Mouse (Mus musculus) kidney, adult 18-20 months (tissue): ENCODE results near the gene Baiap3.
"Not testable (repeated sequence)": the region's sequence is repeated elsewhere in the genome, so short reads cannot be mapped to it uniquely, and the experiment has no call there.

ENCODE experiments used
- DNase-seq: peaks from one replicate; pipeline ENCODE4 v3.0.0; 2021

Gene Baiap3

DNA sequence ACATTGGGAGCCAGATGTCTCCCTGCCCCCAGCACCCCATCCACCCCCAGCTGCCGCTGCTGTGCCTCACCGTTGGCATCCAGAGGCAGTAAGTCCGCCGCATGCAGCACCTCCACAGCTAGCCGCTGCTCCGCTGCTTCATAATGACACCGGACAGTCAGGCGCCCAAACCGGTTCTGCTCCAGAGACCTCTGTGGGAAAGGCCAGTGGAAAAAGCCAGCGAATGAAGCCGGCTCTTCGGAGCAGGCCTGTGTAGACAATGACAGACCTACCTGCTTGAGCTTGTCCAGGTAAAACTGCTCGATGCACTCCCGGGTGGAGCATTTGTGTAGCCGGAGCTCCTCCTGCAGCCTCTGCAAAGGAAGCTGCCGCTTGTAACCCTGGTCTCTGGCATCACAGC, 11.9 kb downstream of the Baiap3 start:
- DNase-seq, result no peak

DNA sequence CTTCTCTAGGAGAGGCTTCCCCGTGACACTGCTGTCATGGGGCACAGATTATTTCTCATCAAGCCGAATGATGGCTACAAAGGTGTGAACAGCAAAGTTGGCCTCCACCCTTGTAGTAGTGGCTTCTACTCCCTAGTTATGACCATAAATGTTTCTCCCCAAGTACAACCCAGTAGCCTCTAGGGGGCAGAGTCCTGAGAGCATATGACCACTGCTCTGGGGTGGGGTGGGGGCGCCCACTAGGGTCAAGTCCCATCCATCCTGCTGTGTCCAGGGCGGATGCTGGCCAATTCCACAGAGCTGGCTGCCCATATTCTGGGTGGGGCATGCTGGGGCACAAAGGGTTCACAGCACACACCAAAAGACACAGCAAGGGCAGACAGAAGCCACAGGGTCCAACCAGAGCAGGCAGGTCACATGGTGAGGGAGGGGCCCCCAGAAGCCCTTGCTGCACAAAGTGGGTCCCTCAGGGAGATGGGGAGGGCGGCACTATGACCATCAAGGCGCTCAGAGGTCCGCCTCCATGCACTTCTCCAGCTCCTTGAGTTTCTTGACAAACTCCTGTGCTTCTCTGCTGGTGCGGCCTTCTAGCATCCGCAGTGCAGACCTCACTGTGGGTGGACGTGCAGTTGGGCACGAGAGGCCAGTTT, 12.9 kb downstream of the Baiap3 start:
- no peak for DNase-seq

DNA sequence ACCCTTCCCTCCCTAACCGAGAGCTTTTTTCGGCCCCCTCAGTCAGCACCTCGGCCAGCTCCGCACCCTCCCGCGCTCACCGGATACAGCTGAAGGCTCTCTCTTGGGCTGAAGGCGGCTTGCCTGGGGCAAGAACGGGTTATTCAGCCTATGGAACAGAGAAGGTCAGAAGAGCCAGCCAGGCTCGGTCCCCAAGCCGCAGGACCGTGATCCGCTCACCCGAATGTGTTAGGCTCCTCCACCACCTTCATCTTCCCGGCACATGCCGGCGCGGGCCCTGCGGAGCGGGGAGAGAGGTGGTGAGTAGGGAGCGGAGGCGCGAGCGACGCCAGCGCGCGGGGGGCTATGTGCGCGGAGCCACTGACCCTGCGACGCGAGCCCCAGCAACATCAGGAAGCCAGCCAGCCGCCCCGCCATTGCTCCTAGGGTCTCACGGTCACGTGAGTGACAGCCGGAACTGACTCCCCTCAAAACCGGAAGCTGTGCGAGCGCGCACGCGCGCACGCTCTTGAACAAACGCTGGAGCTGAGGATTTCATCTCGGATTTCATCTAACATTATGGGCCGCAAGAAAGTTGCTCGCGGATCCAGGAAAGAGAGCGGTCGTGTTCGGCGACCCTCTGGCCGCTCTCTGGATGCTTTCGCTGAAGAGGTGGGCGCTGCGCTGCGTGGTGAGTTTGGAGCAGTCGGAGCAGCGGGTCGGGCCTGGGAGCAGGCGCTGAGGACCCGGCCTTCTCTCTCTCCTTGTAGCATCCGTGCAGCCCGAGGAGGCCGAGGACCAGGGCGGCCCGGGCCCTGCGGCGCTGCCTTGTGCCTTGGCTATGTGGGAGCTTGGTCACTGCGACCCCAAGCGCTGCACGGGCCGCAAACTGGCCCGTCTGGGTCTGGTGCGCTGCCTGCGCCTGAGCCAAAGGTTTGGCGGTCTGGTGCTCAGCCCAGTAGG, 16.2 kb downstream of the Baiap3 start, which contains the start of the genes Gnptg and Tsr3:
Gene Gnptg, minus strand, starts transcription at position 430 of the 942 bp plus-strand sequence.
Gene Tsr3, plus strand, starts transcription at position 476 of the 942 bp plus-strand sequence.
- DNase-seq, result peak; percentile 85

DNA sequence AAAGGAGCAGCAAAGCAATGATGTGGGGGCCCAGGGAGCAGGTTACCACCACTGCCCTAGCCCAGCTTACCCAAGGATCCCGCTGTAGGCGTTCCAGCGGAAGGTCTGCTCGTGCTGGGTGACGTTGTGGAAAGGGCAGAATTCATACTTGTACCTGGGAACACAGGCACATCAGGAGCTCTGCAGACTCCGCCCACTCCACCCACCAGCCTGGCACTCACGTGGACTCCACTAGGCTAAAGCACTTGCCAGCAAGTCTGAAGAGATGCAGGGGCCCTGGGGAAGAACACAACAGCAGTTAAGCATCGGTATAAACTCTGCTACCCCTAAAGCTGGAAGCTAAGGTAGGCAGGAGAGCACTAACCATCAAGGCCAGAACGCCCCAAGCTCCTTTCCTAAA, 20.5 kb downstream of the Baiap3 start:
- DNase-seq, result no peak

DNA sequence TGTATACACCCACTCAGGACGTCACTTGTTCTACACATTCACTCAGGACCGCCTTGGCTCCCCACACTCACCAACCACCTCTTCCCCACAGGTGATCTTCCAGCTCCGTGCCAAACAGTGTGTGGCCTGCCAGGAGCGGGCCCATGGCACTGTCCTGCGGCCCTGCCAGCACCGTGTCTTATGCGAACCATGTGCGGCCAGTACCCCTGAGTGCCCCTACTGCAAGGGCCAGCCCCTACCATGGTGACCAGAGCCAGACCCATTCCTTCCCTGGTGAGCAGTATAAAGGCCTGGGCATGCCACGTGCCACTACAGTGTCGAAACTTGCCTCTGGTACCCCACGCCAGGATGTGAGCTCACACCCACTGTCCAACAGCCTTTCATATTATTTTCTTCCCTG, 24.5 kb downstream of the Baiap3 start:
- not testable (repeated sequence) for DNase-seq

DNA sequence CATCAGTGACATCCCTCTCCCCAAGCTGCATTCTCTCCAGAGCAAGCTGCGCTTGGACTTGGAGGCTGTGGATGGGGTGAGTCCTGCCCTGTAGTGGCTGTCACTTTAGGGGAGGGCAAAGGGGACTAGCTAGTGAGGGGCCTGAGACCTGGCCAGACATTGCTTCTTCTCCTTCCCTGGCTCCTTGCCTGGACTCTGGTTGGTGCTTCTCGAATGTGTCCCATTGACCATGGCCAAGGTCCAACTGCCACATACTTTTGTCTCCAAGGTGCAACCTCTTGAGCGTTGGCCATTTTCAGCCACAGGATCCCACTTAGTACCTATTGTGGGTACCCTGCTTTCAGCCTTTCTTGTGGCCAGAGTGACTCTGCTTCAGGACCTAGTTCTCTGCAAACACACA, 25.5 kb downstream of the Baiap3 start:
- peak; percentile 58 for DNase-seq

DNA sequence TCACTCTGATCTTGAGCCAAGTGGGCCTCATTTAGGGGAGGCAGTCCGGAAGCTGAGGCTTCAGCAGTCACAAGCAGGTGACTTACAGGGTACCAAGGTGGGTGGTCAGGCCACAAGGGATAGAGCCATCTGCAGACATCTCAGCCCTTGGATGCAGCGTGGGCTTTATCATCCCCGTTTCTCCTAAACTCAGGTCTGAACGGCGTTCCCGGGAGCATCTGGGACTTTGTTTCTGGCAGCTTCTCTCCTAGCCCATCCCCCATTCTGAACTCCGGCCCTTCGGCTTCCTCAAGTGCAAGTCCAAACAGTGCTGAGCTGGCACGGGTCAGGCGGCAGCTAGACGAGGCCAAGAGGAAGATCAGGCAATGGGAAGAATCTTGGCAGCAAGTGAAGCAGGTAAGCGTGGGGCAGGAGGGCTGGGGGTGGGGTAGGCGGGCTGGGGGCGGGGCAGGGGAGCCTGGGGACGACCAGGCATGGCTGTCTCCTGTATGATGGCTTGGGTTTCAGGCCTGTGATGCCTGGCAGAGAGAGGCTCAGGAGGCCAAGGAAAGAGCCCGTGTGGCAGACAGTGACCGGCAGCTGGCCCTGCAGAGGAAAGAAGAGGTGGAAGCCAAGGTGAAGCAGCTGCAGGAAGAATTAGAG, 26.0 kb downstream of the Baiap3 start:
- DNase-seq, result peak; percentile 57

DNA sequence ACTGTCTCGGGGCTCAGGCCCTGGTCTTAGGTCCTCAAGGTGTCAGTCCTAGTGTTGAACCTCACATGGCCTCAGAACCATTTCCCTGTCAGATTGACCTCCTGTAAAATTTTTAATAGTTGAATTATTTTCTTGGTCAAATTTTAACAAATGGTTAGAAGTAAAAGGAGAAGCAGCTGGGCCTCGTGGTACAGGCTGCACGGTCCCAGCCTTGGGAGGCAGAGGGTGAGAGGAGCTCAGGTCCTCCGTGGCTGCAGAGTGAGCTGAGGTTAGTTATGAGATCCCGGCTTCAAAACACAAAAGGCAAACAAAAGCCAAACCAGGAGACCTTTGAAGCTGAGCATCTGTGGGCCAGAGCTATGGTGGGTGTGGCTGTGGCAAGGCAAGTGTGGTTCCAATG, 28.2 kb downstream of the Baiap3 start:
- DNase-seq, result peak; percentile 55

DNA sequence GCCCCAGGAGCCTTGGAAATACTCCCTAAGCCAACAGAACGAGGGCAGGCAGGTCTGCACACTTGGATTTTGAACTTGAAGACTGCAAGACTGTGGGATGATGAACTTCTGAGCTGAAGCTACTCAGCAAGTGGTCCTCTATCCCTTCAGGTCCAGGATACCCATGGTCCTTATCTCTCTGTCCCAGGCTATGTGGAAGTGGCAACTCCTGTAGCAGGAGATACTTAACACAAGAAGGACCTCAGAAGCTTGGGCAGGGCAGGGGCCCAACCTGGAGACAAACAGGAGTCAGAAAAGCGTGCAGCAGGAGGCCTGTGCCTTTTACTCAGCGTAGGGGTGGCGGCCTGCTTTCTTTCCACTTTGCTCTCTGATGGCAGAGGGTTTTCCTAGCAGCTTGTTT, 30.5 kb downstream of the Baiap3 start:
- DNase-seq, result no peak

DNA sequence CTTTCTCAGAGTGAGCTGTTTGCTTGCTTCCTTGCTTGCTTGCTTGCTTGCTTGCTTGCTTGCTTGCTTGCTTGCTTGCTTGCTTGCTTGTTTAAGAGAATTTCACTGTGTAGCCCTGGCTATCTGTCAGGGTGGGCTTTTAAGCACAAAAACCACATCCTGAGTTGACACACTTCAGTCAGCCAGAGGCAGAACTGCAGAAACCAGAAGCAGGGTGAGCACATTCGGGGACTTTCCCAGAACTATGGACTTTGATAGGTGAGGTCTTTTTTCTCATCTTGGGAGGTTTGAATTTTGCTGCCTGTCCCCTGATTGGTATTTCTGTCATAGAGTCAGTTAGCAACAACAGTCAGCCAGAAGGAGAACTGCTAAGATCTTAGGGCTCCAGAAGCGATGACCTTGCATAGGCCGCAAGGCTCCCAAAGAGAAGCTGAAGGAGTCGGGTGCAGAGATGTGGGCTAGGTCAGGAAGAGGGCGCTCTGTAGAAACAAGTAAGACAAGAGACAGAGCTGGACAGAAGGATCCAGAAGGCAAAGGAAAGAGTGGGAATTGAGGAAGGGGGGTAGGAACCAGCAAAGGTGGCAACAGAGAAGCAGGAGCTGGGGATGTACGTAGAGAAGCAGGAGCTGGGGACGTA, 31.5 kb downstream of the Baiap3 start:
- DNase-seq, result peak; percentile 13

DNA sequence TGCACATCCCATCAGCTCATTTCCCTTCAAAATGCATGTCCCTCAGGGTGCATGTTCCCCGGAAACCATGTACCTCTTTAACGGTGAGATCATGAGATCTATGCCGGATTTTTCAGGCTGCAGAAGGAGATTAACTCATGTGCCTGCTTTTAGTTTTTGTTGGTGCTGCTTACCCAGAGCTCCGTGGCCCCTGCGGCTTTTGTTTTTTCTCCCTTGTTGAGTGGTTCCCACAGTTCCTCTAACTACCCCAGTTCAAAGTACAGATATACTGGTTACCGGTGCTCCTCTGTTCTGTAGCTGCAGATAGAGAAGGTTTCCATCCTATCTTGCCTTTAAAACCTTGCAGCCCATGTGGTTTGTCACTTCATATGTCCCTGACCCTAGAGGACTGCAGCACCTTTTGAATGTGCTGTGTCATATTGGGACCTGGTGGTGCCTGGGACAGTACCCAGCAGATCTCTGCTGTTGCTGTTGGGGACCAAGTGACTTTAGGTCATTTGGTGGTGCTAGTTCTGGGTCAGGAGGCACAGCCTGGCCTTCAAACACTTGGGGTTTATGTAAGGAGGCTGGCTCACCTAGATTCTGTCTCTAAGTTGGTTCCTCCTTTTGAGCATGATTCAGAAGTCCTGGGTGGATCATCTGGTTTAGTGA, 33.1 kb downstream of the Baiap3 start:
- DNase-seq, result peak; percentile 34

DNA sequence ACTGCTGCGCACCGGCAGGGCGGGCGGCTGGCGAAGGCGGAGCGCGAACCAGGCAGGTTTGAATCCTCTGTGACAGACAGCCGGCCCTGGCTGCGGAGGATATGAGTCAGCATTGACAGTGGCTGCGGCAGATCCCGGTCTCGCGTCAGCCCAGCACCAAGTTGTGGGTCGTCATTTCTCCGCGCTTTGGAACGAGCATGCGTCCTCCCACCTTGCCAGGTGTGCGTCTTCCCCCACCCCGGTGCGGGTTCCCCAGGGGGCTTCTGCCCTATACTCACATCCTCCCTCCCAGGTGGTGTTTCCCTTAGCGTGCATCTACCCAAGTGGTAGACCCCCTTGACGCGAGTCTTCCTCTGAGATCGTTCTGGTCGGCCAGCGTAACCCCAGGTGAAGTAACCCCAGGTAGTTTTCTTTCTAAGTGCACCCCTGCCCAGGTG, 33.6 kb downstream of the Baiap3 start:
- not testable (repeated sequence) for DNase-seq

DNA sequence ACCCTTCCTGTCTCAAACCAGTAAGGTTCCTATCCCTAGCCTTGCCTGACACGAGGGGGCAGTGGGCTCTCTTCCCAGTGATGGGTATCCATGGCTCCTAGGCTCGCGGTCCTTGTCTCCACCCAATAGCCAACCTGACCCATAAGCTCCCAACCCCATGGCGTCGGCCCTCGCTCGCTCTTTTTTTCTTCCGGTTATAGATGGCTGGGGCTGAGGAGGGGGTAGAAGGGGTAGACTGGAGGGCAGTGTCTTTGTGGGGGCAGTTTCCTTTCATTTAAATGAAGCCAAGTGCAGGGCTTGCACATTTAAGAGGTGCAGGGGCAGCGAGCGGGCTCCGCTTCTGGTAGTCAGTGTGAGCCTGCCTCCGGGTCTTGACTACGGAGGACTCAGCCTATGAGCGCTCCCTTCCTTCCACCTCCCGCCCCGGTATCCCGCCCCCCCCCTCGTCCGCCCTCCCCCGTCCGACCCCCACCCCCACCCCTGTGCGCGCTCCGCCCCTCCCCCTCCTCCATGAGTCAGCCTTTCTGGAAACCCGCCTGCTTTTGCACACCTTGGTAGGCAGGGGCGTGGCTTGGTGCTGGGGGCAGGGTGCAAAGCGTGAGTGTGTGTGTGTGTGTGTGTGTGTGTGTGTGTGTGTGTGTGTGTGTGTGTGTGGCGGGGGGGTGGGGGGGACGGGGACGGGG, 34.2 kb downstream of the Baiap3 start:
- DNase-seq, result peak; percentile 80

DNA sequence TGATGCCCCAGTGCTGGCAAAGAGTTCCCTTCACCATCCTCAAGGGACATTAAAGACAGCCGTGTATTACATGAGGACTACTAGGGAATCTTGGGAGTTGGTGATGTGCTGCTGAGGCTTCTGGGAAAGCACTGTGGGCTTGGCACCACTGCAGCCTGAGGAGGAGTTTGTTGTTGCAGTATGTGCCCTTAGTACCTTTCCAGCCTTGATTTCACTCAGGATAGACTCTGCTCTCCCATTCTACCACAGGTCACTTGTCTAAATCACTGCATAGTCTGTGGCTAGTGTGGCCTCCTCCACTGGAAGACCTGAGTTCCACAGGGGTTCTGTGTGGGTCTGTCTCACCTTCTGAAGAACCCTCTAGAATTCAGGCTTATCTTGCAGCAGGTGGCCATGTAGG, 35.4 kb downstream of the Baiap3 start:
- peak; percentile 13 for DNase-seq

DNA sequence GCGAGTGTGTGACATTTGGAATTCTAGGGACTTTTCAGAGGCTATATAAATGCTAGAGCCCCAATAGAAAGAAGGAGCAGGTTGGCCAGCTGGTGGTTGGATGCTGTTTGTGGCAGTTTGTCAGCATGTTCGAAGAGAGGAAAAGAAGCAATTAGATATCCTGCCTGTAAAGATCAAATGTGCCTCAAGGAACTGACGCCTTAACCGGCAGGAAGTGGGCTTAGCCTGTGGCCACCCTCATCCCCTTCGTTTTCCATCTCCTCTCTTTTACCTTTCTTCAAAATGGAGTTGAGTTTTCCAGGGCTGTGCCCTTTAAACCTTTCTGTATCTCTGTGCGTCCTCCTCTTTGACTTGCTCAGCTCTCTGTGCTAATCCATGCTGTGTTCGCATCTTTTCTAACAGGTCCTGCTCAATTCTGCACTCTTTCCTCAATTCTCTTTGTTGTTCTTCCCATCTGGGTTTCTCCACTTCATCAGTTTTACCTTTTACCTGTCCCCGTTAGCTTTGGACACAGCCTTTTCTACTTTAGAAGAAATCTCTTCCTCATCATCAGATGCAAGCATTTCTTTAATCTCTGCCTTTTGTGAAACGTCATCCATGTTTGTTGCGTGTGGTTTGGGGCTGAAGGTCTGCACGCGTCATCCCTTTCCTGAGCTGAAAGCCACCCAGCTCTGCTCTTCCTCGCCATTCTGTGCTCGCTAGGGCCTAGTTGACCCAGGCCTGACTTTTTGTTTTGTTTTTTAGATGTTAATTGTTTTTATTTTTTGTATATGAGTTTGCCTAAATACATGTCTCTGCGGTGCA, 36.5 kb downstream of the Baiap3 start:
- no peak for DNase-seq

DNA sequence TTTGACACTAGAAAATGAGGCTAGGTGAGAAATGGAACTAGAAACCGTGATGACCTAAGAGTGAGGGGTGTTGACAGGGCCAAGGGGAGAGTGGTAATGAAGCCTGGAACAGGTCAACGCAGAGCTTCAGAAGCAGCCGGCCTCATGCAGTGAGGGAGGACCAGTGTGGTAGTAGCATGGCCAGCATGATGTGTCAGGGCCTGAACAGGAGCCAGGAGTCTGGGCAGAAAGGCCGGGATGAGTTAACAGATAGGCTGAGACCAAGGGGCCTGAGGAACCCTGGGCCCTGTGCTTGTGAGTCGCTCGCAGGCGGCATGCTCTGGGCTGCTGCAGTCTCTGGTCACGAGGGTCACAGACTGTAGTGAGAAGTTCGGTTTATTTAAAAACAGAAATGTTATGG, 37.2 kb downstream of the Baiap3 start:
- no peak for DNase-seq

DNA sequence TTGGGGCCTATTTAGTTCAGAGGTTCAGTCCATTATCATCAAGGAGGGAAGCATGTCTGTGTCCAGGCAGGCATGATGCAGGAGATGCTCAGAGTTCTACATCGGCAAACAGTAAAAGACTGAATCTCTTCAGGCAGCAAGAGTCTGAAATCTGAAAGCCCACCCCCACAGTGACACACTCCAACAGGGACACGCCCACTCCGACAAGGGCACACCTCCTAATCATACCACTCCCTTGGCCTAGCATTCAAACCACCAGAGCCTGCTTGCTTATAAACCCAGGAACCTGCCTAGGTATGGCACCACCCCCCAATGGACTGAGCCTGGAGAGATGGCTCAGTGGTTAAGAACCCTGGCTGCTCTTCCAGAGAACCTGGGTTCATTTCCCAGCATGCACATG, 40.7 kb downstream of the Baiap3 start:
- no peak for DNase-seq

DNA sequence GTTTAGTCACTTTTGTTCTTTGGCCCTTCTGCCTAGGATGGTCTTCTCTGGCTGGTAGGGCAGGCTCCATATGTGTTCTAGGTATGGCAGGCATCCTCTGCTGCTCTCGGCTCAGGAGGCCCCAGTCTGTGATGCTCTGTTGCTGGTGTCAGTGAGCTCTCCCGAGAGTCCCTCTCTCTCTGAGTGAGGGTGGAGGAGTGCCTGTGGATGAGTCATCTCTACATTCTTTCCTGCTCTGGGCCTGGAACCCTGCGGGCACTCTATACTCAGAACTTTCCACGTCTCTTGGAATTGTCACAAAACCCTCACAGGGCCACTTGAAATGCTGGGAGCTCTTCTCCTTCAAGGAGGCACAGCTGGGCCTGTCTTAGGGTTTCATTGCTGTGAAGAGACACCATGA, 44.5 kb downstream of the Baiap3 start:
- no peak for DNase-seq

DNA sequence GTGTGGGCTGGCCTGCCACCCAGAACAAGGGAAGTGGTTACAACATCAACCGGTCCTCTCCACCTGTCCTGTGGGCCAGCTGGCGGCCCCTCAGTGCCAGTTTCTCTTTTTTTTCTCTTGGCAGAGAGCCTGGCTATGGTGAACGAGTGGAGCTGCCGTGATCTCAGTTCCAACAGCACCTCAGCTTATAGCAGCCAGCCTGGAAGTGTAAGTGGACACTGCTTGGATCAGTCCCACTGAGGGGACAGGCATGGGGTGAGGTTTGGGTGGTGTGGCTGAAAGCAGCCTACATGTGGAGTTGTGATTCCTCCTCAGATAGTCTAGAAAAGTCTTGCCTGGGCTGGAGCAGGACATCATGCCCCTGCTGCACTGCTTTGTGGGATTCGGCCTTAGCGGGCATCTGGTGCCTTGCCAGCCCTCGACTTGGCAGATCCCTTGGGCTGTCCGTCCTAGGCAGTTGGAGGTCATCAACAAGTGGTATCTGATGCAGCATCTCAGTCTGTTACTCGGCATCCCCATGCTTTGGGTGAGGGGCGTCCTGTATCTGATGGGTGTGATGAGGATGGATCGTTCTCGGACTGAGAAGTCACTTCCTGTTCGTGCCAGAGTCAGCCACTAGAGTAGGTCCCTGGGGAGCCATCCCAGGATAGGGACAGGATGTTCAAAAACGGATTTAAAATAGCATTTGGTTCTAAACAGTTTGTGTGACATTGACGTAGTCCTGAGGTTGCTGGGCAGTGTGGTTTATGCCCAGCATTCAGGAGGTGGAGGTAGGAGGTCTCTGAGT, 45.3 kb downstream of the Baiap3 start:
- peak; percentile 59 for DNase-seq

DNA sequence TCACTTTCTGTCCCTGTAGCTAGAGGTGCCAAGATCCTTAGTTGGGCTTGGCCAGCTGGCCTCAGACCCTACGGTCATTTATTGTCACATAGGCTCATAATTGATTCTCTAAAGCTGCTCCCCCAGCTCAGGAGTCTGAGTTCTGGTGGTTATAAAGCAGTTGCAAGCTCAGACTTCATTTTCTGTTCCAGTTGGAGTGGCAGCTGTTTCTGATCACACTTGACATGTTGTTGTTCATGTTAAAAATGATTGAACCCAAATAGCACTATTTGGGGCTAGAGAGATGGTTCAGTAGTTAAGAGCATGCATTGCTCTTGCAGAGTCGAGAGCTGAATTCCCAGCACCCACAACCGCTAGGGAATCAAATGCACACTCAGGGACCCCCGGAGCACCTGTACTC, 46.2 kb downstream of the Baiap3 start:
- DNase-seq, result no peak
